Mouse (Mus musculus) right cerebral cortex, postnatal 4 days (tissue): ENCODE measurements around the gene Cyp4a30b.
A peak's percentile ranks its signal among the peaks of the same experiment; 100 is the strongest.
"Not testable (repeated sequence)": the region's sequence is repeated elsewhere in the genome, so short reads cannot be mapped to it uniquely, and the experiment has no call there.

Source experiments
- DNase-seq: peaks from one replicate; pipeline ENCODE4 v3.0.0-alpha.2; 2022

Cyp4a30b gene

GRCm38 (mm10) chr4:115452304-115452703 lies at the start of gene Cyp4a30b:
TSS of gene Cyp4a30b (plus strand) at chr4:115452604.
- DNase-seq = no peak

- not testable (repeated sequence) for DNase-seq
Observed at GRCm38 (mm10) chr4:115411324-115411723, 41.1 kb upstream of the Cyp4a30b start, which contains the start of gene Cyp4a12b. TSS of gene Cyp4a12b (plus strand) at chr4:115411624.

- no peak for DNase-seq
Observed at GRCm38 (mm10) chr4:115450577-115451137, 1.7 kb upstream of the Cyp4a30b start.

- not testable (repeated sequence) for DNase-seq
Observed at GRCm38 (mm10) chr4:115473585-115473984, 21.2 kb downstream of the Cyp4a30b start.

- DNase-seq = not testable (repeated sequence)
Observed at GRCm38 (mm10) chr4:115476051-115476450, 23.6 kb downstream of the Cyp4a30b start.

GRCm38 (mm10) chr4:115481006-115481652 lies 28.7 kb downstream of the Cyp4a30b start:
- peak; percentile 2 for DNase-seq

GRCm38 (mm10) chr4:115496001-115496400 lies 43.6 kb downstream of the Cyp4a30b start, which contains the start of gene Cyp4a14:
TSS of gene Cyp4a14 (minus strand) at chr4:115496142.
- no peak for DNase-seq

- no peak for DNase-seq
Observed at GRCm38 (mm10) chr4:115497466-115497865, 45.1 kb downstream of the Cyp4a30b start.

- not testable (repeated sequence) for DNase-seq
Observed at GRCm38 (mm10) chr4:115513964-115514363, 61.6 kb downstream of the Cyp4a30b start.

GRCm38 (mm10) chr4:115518000-115518399 lies 65.6 kb downstream of the Cyp4a30b start, which contains the start of gene Cyp4a10:
TSS of gene Cyp4a10 (plus strand) at chr4:115518264.
- DNase-seq = not testable (repeated sequence)

GRCm38 (mm10) chr4:115519444-115519843 lies 67.0 kb downstream of the Cyp4a30b start:
- no peak for DNase-seq
